Mouse (Mus musculus) embryo, embryonic 9.5 days (tissue): ENCODE results near the gene Gm10775.
A peak's percentile ranks its signal among the peaks of the same experiment; 100 is the strongest.

Source experiments
- DNase-seq: peaks from one replicate; pipeline ENCODE4 v3.0.0-alpha.2; 2017; ENCODE audit errors: extremely low spot score

Gm10775 gene

DNA sequence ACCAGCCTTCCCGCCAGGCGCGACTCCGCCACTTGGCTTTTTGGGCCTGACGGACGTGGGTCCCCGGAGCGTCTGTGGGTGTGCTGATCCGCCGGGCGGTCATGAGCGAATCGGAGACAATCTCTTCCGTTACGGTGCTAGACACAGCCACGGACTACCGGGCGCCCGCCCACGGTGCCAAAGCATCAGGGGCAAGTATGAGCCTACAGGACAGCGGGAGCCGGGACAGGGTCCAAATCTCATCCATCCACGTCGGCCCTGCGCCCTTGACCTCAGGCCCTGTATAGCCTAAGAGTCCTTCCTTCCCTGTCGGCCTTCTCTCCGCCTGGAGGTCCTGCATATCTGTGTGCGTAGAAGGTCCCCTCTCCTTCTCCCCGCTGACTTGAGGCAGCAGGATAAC is at the start of gene Gm10775:
Gene Gm10775, plus strand, starts transcription at position 301 of the 400 bp plus-strand sequence.
- DNase-seq: no peak

DNA sequence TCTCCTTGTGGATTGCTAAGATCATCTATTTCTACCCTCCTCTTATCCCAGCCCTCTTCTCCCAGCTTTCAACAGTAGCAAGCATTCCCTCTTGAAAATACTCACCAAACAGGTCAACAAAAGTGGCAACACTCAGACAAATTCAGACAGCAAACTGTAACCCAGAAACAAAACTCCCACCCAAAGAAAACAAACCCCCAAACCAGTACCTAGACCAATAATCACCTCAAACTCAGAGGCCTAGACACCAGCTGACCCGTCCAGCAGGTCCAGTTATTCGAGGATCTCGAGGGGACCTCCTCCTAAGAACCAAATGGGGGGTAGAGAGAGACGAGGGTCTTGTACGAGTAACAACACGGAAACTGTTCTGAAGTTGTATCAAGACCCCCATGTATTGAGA is 33.4 kb upstream of the Gm10775 start:
- no peak for DNase-seq

- no peak for DNase-seq
These were observed 32.7 kb upstream of the Gm10775 start for GRCm38 (mm10) chr13:65226657-65227056.

DNA sequence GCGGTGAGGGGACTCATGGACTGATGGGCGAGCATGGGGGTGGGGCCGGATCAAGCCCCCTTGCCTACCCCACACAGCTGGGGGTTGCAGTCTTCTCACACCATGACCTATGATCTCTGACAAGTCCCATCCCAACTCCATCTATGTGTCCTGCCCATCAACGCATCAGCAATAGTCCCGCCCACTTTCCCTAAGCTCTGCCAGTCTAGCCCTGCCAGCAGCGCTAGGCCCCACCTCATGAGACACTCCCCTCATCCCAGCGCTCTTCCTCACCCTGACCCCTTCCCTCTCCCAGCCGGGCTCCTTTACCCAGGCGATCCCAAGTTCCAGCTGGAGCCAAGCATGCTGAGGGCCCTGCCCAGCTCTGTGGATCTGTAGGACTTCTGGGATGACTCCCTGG is 22.1 kb upstream of the Gm10775 start:
- DNase-seq: no peak

DNA sequence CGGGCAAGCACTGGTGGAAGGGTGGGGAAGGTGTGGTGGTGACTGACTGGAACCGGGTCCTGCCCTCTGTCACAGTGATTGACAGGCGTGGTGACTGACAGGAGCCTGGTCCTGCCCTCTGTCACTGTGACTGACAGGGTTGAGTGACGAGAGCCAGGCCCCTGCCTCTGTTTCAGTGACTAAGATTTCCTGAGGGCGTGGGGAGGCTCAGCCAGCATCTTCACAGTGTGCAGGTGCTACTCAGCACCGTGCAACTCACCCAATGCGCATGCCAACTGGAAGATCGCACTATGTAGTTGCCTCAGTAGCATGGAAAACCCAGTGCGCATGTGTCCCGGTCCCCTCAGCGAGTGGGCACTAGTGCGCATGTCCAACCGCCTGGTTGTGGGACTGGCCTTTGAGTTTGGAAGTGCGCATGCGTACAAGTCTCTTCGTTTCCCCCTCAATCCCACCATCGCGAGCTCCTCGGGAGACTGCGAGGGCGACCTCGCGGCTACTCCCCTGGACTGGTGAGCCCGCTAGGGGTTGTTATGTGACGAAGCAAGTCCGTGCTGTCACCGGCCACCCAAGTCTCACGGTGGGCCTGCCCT is 18.7 kb upstream of the Gm10775 start:
- no peak for DNase-seq

- peak; percentile 92 for DNase-seq
These were observed 18.2 kb upstream of the Gm10775 start for GRCm38 (mm10) chr13:65241099-65241626.

DNA sequence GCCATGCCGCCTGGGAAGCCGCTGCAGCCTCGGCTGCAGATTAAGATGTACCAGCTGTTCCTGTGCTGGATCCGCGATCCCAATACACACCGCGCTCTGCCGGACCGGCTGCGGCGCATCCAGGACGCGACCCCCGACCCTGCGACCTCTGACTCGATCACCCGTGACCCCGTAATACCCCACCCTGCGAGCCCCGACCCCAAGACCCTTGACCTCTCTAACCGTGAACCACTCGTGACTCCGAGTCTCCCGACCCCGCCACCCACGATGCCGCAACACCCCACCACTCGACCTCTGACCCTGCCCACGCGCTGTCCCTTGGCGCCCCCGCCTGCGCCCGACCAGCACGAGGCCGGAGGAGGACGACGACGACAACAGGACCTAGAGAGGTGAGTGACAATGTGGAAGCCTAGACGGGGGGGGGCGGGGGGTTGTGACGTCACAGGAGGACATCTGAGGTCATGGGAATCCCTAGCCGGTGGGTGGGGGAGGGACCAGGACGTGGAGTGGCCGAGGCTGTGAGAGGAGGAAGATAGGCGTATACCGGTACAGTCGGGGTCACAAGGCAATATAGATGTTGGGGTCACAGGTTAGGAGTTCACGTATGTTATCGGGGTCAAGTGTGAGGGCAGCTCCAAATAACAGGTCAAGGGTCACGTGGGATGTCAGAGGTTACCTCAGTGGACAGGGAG is 17.6 kb upstream of the Gm10775 start:
- DNase-seq: peak; percentile 49

DNA sequence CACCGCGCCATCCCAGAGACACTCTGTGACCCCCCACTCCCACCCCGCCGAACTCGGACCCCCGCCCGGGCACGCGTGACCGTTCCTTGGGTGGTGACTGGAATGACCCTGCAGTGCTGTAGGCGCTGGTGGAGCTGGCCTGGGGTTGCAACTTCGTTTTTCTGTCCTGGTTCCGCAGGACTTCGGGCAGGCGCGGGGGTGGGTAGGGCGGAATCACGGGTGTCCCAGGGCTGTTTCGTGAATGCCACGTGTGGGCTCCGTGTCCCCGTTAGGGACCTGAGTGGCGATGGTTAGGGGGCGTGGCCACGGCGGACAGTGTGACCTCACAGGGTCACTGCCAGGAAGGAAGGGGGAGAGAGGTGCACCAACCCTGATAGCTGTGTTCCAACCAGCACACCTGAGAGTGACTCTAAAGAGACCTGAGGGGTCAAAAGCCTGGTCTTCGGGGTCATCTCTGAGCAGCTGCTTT is 17.0 kb upstream of the Gm10775 start:
- DNase-seq: no peak

- no peak for DNase-seq
These were observed 16.1 kb upstream of the Gm10775 start for GRCm38 (mm10) chr13:65243273-65243672.

GRCm38 (mm10) chr13:65258175-65258954 is 974 bp upstream of the Gm10775 start:
- DNase-seq: peak; percentile 16

- DNase-seq: no peak
These were observed 2.7 kb downstream of the Gm10775 start for GRCm38 (mm10) chr13:65262086-65262485.

DNA sequence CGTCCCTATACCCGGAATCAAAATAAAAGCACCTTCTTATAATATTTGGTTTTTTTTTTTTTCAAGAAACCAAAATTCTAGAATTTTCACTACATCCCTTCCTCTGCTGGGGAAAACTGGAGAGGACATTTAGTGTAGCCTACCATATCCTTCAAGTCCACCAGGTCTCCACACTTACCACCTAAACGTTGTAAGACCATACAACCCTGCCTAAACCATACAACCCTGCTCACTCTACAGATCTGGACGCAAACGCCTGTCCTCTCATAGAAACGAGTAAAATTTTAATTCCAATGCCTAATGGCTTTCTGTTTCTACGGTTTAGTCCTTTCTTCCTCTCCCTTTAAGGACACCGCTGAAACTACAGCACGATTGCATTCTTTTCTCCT is 18.6 kb downstream of the Gm10775 start:
- no peak for DNase-seq

DNA sequence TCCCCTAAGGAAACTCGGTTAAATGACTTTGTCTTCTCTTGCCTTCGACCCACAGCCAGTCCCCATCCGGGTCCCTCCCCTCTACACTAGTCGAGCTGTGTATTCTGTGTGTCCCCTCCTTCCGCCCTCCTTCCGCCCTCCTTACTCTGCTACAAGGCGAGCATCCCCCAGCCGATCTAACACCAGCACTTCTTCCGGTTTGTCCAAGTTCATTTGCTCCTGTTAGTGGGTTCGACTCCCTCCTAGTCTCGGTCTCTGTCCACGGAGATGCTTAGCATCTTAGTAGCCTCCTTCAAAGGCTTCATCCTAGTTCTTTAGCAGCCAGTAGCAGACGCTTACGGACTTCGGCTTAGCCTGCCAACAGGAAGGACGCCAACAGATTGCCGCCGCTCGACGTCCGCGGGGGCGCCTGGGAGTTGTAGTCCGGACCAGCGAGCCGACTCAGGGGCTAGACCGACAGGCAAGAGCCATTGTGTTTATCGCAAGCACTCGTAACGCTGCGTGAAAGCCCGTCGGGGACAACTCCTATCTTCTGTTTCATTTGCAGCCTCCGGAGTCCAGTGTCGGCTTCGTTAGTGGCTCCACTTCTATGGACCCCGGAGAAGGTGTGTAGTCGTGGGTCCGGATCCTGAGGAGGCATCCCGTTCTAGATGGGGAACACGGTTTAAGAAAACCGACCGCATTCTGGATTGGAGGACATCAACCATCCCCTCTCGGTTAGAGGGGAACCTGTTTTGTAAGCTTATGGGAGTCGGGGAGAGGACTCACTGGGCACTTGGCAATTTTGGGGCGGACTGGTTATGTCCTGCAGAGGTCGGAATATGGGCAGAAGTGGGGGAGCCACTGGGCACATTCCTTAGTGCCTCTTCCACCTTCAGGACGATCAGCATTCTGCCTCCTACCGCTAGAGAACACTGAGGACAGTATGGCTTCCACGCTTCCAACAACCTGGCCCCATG is 19.3 kb downstream of the Gm10775 start, which contains the start of gene Zfp369:
Gene Zfp369, plus strand, starts transcription at position 432 of the 959 bp plus-strand sequence.
- DNase-seq: peak; percentile 93

GRCm38 (mm10) chr13:65286771-65287170 is 27.4 kb downstream of the Gm10775 start:
- no peak for DNase-seq

DNA sequence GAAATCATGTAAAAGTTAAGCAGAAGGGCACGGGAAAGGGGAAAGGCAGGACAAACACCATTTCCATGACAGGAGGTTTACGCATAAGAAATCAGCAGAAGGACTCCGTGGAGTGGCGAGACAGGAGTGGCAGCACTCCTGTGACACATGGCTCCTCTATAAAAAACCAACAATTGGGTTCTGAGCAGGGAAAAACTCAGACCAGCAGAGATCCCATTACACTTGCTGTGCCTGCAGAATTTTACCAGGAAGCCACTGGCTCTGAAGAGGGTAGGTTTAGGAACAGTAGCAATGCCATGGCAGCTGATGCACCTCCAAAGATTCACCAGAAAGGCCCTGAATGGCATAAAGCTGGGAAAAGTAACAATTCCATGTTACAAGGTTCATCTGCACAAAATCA is 37.0 kb downstream of the Gm10775 start:
- no peak for DNase-seq
